Mouse (Mus musculus) c-Kit-positive CD71-positive TER-119-negative erythroid progenitor cells, embryonic 14.5 days (primary cell): Measurements from ENCODE around the gene Tmc7.

Source experiments
- DNase-seq: peaks from one replicate; pipeline ENCODE4 v3.0.0-alpha.2; 2013; ENCODE audit warnings: low read depth

Gene Tmc7

DNA sequence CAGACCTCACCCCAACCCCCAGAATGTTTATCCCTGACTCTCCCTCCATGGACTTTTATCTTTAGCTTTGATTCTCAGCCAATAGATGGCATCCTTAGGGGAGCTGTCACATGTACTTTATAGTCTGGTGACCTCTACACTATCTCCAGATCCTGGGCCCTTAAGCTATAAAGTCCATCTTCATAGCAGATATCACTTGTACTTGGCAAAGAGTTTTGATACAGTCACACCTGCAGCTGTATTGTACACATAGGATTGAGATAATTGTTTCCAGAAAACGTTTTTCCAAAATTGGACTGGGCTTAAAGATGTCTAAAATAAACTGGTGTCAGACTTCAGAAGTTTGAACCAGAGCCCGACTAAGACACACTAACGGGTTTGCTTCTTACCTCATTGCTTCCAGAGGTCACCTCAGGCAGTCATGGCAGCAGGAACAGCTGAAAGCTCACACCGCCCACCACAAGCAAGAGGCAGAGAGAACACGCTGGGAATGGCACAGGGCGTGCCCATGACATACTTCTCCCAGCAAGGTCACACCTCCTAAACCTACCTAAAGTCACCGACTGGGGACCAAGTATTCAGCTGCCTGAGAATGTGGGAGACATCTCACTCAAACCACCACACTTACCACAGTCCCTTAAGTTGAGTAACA, 84.6 kb downstream of the Tmc7 start:
- DNase-seq: no peak

GRCm38 (mm10) chr7:118498984-118499783, 85.4 kb downstream of the Tmc7 start:
- no peak for DNase-seq

DNA sequence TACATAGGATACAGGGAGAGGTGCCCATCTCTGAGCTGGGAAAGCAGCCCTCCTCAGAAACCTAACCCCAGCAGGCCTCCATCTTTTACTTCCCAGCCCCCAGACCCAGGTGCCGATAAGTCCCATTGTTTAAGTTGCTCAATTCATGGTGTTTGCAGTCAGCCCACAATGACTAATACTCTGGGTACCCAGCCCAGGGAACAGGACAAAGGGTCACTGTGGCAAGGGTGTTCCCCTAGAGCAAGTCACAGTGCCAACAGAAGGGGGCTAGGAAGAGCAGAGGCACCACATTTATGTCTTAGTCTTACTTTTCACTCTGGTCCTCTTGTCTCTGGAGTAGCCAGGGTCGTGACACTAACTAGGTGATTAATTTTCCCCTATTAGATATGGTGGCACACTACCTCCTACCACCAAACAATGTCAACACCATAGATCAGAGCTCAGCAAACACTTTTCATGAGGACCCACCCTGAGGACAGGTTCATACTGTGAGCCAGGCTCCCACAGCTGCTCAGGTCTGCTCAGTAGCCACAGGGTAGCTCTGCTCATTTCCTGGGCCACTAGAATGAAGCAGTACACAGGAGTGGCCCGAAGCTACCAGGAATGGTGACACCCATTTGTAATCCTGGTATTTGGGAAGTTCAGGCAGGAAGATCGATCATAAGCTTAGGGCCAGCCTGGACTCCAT, 89.5 kb downstream of the Tmc7 start:
- DNase-seq: no peak

DNA sequence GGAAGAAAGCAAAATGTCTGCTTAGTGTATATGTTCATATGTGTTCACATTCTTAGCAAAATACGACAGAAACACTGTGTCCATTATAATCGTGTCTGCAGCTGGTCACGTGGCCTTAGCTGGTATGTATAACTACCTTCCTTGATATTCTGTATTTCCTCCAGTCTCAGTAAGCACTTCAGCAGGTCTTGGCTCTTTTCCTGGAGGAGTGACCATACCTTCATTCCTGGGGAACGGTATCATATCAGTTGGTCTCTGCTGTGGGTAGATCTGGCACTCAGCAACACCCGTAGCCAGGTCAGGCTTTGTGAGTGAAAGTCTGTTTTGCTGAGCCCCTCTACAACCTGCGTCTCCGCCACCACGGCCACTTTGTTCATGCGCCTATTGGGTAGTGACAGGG, 90.6 kb downstream of the Tmc7 start:
- no peak for DNase-seq

GRCm38 (mm10) chr7:118491431-118492147, 92.9 kb downstream of the Tmc7 start, which contains the start of gene Itpripl2:
TSS of gene Itpripl2 (minus strand) at chr7:118491975.
- DNase-seq: no peak

DNA sequence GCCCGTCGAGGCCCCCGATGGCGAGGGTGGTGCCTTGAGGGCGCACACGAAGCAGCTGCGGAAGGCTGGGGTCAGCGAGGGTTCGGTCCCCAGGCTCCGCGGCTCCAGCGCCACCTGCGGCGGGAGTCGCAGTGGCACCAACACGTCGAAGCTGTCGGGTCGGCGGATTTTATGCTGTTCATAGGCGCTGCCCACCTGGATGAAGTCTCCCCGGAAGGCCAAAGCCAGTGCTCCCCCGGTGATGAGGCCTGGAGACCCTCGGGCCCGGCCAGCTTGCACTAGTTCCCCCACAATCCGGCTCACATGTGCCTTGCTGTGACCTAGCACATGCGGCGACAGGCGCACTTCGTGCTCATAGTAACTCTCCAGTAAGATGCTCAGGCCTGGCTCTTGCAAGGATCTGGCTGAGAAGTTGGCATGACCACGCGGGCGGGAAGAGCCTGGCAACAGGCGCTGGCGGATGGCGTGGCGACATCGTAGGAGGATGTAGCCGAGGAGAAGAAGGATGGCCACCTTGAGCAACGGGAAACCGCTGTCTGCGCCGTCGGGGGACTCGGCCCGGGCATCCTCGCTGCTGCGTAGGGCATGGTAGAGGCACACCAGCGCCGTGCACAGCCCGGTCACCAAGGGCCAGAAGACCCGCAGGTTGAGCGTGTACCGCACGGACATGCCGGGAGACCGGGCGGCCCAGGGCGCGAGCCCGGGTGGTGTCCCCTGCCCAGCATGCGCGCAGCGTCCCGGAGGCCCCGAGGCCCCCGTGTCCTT, 93.7 kb downstream of the Tmc7 start:
- DNase-seq: no peak

- DNase-seq: no peak
Measured at GRCm38 (mm10) chr7:118489706-118490665, 94.5 kb downstream of the Tmc7 start.

- DNase-seq: no peak
Measured at GRCm38 (mm10) chr7:118488060-118488664, 96.4 kb downstream of the Tmc7 start.

DNA sequence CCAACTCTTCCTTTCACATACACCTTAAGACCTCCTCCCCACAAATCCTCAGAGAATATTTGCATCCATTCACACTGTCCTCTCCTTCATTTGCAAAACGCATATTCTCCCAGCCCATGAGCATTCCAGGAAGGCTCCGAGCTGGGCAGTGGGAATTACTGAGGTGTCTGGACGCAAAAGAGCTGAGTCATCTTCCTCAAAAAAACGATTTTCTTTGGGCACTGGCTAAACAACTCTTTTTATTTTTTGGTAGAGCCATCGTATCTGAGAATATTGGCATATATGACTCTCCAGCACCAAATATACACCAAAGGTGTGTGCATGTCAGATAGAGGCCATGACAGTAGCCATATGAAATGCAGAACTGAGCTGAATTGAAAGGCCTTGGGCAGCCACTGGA, 97.6 kb downstream of the Tmc7 start:
- DNase-seq: no peak
